Mouse (Mus musculus) liver, adult 2 months (tissue): Measurements from ENCODE around the gene Sema4d.

Experiments used
- CTCF ChIP-seq: fragments of 200-500 bp; IDR thresholded peaks from 2 replicates; pipeline ENCODE4 v1.5.1; 2011; ENCODE audit warnings: low read depth, low read length, control low read depth
- POLR2A ChIP-seq: fragments of 200-500 bp; IDR thresholded peaks from 2 replicates; pipeline ENCODE4 v1.6.1; 2011; ENCODE audit warnings: low read length, control low read depth; ENCODE audit not compliant: insufficient read depth; ENCODE audit errors: extremely low read depth

DNA sequence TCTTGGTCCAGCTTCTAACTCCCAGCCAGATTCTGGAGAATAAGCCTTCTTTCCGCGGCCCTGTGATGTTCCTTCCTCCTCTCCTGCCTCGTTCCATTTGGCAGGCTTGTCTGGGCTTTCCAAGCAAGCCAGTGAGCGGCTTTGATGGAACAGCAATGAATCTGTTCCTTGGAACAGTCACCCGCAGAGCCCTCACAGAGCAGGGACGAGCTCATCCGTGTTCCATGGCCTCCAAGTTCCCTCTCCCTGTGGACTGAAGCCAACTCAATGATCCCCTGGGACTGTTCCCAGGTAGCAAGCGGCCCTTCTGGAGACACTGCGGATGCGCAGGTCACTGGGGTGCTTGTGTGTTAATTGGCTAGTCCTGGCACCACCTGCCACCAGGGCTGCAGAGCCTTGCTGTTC lies 21.7 kb downstream of the Sema4d start:
- TF ChIP-seq CTCF (no peak), POLR2A (no peak)
